Mouse (Mus musculus): ENCODE measurements around the gene C2cd4b. TPM values are rescaled to one million over a fixed set of nuclear protein-coding genes. Genes with fewer than 3 reads are reported as not detected.

C2cd4b gene
- polyA plus RNA-seq, 1 experiment = 0.53 TPM

DNA sequence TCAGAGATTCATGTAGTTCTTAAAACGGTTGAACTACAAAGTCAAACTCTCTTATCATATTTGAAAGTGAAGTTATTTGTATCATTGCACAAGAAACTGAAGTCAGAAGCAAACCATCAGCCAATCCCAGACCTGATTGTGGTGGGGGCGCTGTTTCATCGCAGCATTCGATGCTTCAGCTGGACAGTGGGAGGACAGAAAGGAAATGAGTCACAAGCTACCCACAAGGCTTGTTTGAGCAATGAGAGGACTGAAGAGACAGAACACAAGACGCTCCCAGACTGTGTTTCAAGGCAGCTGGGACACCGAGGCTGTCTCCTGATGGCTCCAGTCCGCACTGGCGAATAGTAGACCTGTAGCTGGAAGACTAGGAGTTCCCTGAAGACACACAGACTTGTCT lies 36.9 kb upstream of the C2cd4b start:
- Histone ChIP-seq H3K36me3 (ENCODE audit: control insufficient read depth, insufficient read depth, low read length) (no peaks in the 10 kb centered on the region), H3K27ac (ENCODE audit: insufficient read depth, low read length) (no peak overlapping the region), H3K4me3 (ENCODE audit: extremely low read depth, insufficient read depth, insufficient read length) (no peak overlapping the region), H3K4me1 (ENCODE audit: control insufficient read depth, insufficient read depth, insufficient read length) (no peaks in the 10 kb centered on the region), H3K27me3 (ENCODE audit: control insufficient read depth, insufficient read depth, low read length) (no peaks in the 10 kb centered on the region)
- 59% methylated on average over 8 of the region's 8 CpGs for WGBS
- no peak for DNase-seq (ENCODE audit: low read depth in 1 of 2, low spot score in 2 of 2)
- TF ChIP-seq CTCF (IDR thresholded peaks at IDR 0.05; ENCODE audit: extremely low read depth, insufficient read depth, insufficient read length, insufficient replicate concordance) (no peak), POLR2A (IDR thresholded peaks at IDR 0.05; ENCODE audit: low read depth, low read length) (no peak)

DNA sequence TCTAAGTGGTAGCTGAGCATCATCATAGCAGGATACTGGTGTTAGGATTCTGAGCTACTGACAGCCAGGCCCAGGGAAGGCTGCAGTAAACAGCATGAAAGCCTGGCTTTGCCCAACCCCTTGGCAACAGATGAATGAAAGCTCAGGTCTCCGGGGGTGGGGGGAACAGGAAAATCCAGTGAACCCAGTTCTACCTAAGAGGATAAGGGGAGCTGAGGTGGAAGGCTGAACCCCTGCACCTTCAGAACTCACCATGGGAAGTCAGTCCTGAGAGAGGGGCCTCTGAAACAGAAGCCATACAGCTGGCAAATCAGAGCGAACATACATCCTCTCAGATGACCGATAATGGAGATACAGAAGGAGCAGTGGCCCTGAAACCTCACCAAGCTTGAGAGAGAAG lies 34.0 kb upstream of the C2cd4b start:
- WGBS = 70% methylated on average over 3 of the region's 3 CpGs
- TF ChIP-seq POLR2A (IDR thresholded peaks at IDR 0.05; ENCODE audit: low read depth, low read length) = no peak
- TF ChIP-seq CTCF (IDR thresholded peaks at IDR 0.05; ENCODE audit: extremely low read depth, insufficient read depth, insufficient read length, insufficient replicate concordance) = no peak
- Histone ChIP-seq H3K36me3 (ENCODE audit: control insufficient read depth, insufficient read depth, low read length) (no peaks in the 10 kb centered on the region), H3K27ac (ENCODE audit: insufficient read depth, low read length) (no peak overlapping the region), H3K27me3 (ENCODE audit: control insufficient read depth, insufficient read depth, low read length) (no peaks in the 10 kb centered on the region), H3K4me1 (ENCODE audit: control insufficient read depth, insufficient read depth, insufficient read length) (no peaks in the 10 kb centered on the region), H3K4me3 (ENCODE audit: extremely low read depth, insufficient read depth, insufficient read length) (no peak overlapping the region)
- no peak for DNase-seq (ENCODE audit: low read depth in 1 of 2, low spot score in 2 of 2)

DNA sequence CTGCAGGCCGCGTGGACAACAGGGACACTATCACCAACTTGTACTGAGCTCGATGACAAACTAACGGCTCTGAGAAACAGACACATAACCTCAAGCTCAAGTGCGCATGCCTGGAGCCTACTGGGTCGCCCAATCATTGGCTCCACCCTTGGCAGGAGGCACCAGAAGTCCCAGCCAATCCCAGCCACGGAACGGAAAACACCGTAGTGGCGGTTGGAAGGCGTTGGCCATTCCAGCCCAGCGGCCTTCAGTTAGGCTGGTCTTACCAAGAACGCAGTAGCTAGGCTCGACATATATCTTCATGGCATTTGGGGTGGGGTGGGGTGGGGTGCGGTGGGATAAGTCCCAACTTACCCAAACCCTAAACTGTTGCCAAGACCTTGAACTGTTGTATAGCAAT lies 25.5 kb upstream of the C2cd4b start:
- Histone ChIP-seq H3K27ac (ENCODE audit: insufficient read depth, low read length) (no peak overlapping the region), H3K4me3 (ENCODE audit: extremely low read depth, insufficient read depth, insufficient read length) (no peak overlapping the region), H3K36me3 (ENCODE audit: control insufficient read depth, insufficient read depth, low read length) (no peaks in the 10 kb centered on the region), H3K27me3 (ENCODE audit: control insufficient read depth, insufficient read depth, low read length) (no peaks in the 10 kb centered on the region), H3K4me1 (ENCODE audit: control insufficient read depth, insufficient read depth, insufficient read length) (no peaks in the 10 kb centered on the region)
- TF ChIP-seq CTCF (IDR thresholded peaks at IDR 0.05; ENCODE audit: extremely low read depth, insufficient read depth, insufficient read length, insufficient replicate concordance) = no peak
- WGBS = 94% methylated on average over 15 of the region's 15 CpGs
- DNase-seq (ENCODE audit: low read depth in 1 of 2, low spot score in 2 of 2) = no peak

DNA sequence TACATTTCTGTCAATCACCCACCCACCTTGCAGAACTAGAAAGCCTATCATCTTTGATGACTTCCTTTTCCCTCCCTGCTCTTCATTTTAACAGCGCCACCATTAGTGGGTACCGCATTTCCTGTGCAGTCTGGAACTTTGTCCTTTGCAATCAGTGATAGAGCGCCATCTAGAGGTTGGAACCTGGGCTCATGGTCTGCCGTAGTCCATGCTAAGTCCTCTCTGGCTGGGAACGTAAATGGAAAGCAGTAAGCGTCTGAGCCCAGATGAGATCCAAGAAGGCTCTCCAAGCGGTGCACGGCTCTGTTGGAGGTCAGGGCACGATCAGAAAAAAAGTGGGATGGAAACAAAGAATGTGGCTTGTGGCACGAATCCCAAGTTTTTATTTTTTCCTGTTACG lies 23.8 kb upstream of the C2cd4b start:
- H3K36me3 ChIP-seq (ENCODE audit: control insufficient read depth, insufficient read depth, low read length) = no peaks in the 10 kb centered on the region
- WGBS = 53% methylated on average over 11 of the region's 11 CpGs

GRCm38 (mm10) chr9:67741256-67741655 lies 18.0 kb upstream of the C2cd4b start:
- Histone ChIP-seq H3K4me3 (ENCODE audit: extremely low read depth, insufficient read depth, insufficient read length) (no peak overlapping the region), H3K27ac (ENCODE audit: insufficient read depth, low read length) (no peak overlapping the region), H3K4me1 (ENCODE audit: control insufficient read depth, insufficient read depth, insufficient read length) (no peaks in the 10 kb centered on the region), H3K36me3 (ENCODE audit: control insufficient read depth, insufficient read depth, low read length) (no peaks in the 10 kb centered on the region), H3K27me3 (ENCODE audit: control insufficient read depth, insufficient read depth, low read length) (no peaks in the 10 kb centered on the region)
- TF ChIP-seq CTCF (IDR thresholded peaks at IDR 0.05; ENCODE audit: extremely low read depth, insufficient read depth, insufficient read length, insufficient replicate concordance) = no peak
- TF ChIP-seq POLR2A (IDR thresholded peaks at IDR 0.05; ENCODE audit: low read depth, low read length) = no peak
- WGBS = 89% methylated on average over 2 of the region's 2 CpGs
- DNase-seq (ENCODE audit: low read depth in 1 of 2, low spot score in 2 of 2) = no peak

More for the DNA sequence above, 23.8 kb upstream of the C2cd4b start:
- DNase-seq (ENCODE audit: low read depth in 1 of 2, low spot score in 2 of 2) = no peak
- no peaks in the 10 kb centered on the region for H3K4me1 ChIP-seq (ENCODE audit: control insufficient read depth, insufficient read depth, insufficient read length)
- H3K27me3 ChIP-seq (ENCODE audit: control insufficient read depth, insufficient read depth, low read length) = no peaks in the 10 kb centered on the region
- TF ChIP-seq CTCF (IDR thresholded peaks at IDR 0.05; ENCODE audit: extremely low read depth, insufficient read depth, insufficient read length, insufficient replicate concordance) = no peak
- no peak for TF ChIP-seq POLR2A (IDR thresholded peaks at IDR 0.05; ENCODE audit: low read depth, low read length)
- no peak overlapping the region for H3K4me3 ChIP-seq (ENCODE audit: extremely low read depth, insufficient read depth, insufficient read length)
- H3K27ac ChIP-seq (ENCODE audit: insufficient read depth, low read length) = no peak overlapping the region

DNA sequence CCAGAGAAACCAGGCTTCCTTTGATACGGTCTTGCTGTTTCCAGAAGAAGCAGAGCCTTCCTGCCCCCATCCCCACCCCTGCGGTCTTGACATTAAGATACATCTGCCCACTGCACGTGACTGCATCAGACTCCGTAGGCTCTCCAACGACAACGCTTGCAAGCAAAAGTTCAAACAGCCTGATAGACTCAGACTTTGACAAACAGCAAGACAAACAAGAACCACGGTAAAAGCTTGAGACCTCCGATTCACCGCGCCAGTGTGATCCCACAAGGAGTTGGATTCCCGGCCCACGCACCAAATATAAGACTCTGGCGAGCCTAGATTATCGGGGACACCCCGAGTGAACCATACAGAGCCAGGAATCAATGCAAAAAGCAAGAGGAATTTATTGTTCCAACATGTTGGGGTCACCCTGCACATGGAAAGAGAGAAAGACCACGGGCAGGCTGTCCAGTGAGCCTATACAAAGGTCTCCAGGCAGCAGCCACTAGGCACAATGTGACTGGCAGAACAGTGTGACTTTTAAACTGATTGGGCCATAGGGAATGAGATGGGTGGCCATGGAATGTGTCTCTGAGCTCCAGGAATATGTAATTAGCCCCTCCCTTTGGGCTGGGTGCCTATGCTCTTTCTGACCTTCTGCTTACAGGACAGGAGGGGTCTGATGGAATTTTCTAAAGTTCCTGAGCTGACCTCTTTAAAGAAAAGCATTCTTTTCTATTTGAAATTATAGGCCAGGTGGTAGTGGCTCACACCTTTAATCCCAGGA lies 5.6 kb upstream of the C2cd4b start:
- no peak overlapping the region for H3K4me3 ChIP-seq (ENCODE audit: extremely low read depth, insufficient read depth, insufficient read length)
- H3K36me3 ChIP-seq (ENCODE audit: control insufficient read depth, insufficient read depth, low read length) = no peaks in the 10 kb centered on the region
- DNase-seq (ENCODE audit: low read depth in 1 of 2, low spot score in 2 of 2) = no peak
- H3K27me3 ChIP-seq (ENCODE audit: control insufficient read depth, insufficient read depth, low read length) = no peaks in the 10 kb centered on the region
- H3K27ac ChIP-seq (ENCODE audit: insufficient read depth, low read length) = no peak overlapping the region
- no peaks in the 10 kb centered on the region for H3K4me1 ChIP-seq (ENCODE audit: control insufficient read depth, insufficient read depth, insufficient read length)
- no peak for TF ChIP-seq POLR2A (IDR thresholded peaks at IDR 0.05; ENCODE audit: low read depth, low read length)
- TF ChIP-seq CTCF (IDR thresholded peaks at IDR 0.05; ENCODE audit: extremely low read depth, insufficient read depth, insufficient read length, insufficient replicate concordance) = no peak
- WGBS = 87% methylated on average over 16 of the region's 16 CpGs

DNA sequence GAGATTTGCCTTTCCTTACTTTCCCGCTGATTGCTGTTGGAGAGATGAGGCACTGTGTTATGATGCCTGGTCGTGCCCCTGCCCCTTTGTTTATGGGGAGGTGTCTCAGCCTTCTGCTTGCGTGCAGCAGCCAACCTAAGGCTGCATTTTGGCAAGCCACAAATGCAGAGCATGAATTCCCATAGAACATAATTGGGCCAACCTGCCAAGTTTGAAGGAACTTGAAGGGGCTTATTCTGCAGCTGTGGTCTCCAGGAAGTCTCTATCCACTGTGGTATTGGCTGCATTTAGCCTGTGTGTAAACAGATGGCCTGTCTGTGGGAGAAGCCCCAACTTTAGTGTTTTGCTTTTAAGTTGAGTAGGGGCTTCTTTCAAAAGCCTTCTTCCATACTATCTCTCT lies 4.5 kb upstream of the C2cd4b start:
- 78% methylated on average over 3 of the region's 3 CpGs for WGBS
- no peak for DNase-seq (ENCODE audit: low read depth in 1 of 2, low spot score in 2 of 2)
- H3K4me1 ChIP-seq (ENCODE audit: control insufficient read depth, insufficient read depth, insufficient read length) = no peaks in the 10 kb centered on the region
- no peak overlapping the region for H3K4me3 ChIP-seq (ENCODE audit: extremely low read depth, insufficient read depth, insufficient read length)
- TF ChIP-seq CTCF (IDR thresholded peaks at IDR 0.05; ENCODE audit: extremely low read depth, insufficient read depth, insufficient read length, insufficient replicate concordance) (no peak), POLR2A (IDR thresholded peaks at IDR 0.05; ENCODE audit: low read depth, low read length) (no peak)
- no peak overlapping the region for H3K27ac ChIP-seq (ENCODE audit: insufficient read depth, low read length)
- no peaks in the 10 kb centered on the region for H3K36me3 ChIP-seq (ENCODE audit: control insufficient read depth, insufficient read depth, low read length)
- H3K27me3 ChIP-seq (ENCODE audit: control insufficient read depth, insufficient read depth, low read length) = peaks cover 5% of the 10 kb centered on the region
